Mouse (Mus musculus) CH12.LX (cell line): Measurements from ENCODE around the gene Ank2.

Source experiments
- CHD1 ChIP-seq: IDR thresholded peaks from 2 replicates; pipeline ENCODE4 v1.6.1; 2012; ENCODE audit warnings: low read depth, low read length, improper control_type of control experiment, inconsistent platforms
- CTCF ChIP-seq, 2 experiments: IDR thresholded peaks in 1 of 2; conservative IDR thresholded peaks in 1 of 2; 2 replicates each; pipeline ENCODE4 v1.5.1; 2011 to 2012; ENCODE audit warnings: low read depth in 2 of 2, low read length in 2 of 2, improper control_type of control experiment in 1 of 2, inconsistent platforms in 1 of 2, mild to moderate bottlenecking in 1 of 2, moderate library complexity in 1 of 2
- E2F4 ChIP-seq: IDR thresholded peaks from 2 replicates; pipeline ENCODE4 v1.6.1; 2011; ENCODE audit warnings: low read depth, low read length, improper control_type of control experiment; ENCODE audit not compliant: insufficient replicate concordance
- ELF1 ChIP-seq: IDR thresholded peaks from 2 replicates; pipeline ENCODE4 v1.6.1; 2014; ENCODE audit warnings: low read depth, mild to moderate bottlenecking, inconsistent platforms, low read length, improper control_type of control experiment
- ETS1 ChIP-seq: conservative IDR thresholded peaks from 2 replicates; pipeline ENCODE4 v1.6.1; 2012; ENCODE audit warnings: low read depth, mild to moderate bottlenecking, inconsistent platforms, low read length, improper control_type of control experiment, moderate library complexity
- JUND ChIP-seq: conservative IDR thresholded peaks from 2 replicates; pipeline ENCODE4 v1.6.1; 2011; ENCODE audit warnings: low read depth, low read length, improper control_type of control experiment
- NELFE ChIP-seq: IDR thresholded peaks from 2 replicates; pipeline ENCODE4 v1.6.1; 2011; ENCODE audit warnings: low read depth, low read length, improper control_type of control experiment
- POLR2A ChIP-seq: IDR thresholded peaks from 2 replicates; pipeline ENCODE4 v1.6.1; 2011; ENCODE audit warnings: low read depth, mild to moderate bottlenecking, improper control_type of control experiment, low read length
- SMC3 ChIP-seq: IDR thresholded peaks from 2 replicates; pipeline ENCODE4 v1.6.1; 2011; ENCODE audit warnings: low read depth, low read length, improper control_type of control experiment
- USF1 ChIP-seq: IDR thresholded peaks from 2 replicates; pipeline ENCODE4 v1.6.1; 2014; ENCODE audit warnings: low read depth, mild to moderate bottlenecking, inconsistent platforms, low read length, improper control_type of control experiment
- ZKSCAN1 ChIP-seq: IDR thresholded peaks from 2 replicates; pipeline ENCODE4 v1.6.1; 2012; ENCODE audit warnings: low read depth, inconsistent platforms, low read length, improper control_type of control experiment, borderline replicate concordance

GRCm38 (mm10) chr3:126971531-126971930 is 527.6 kb downstream of the Ank2 start:
- TF ChIP-seq ELF1: no peak
- TF ChIP-seq NELFE: no peak
- no peak for TF ChIP-seq CTCF (conservative IDR thresholded peaks at IDR 0.05 in 1 of 2, IDR thresholded peaks at IDR 0.05 in 1 of 2; ENCODE audit: low read depth in 2 of 2, low read length in 2 of 2)
- no peak for TF ChIP-seq ZKSCAN1
- no peak for TF ChIP-seq SMC3
- no peak for TF ChIP-seq CHD1
- TF ChIP-seq JUND: no peak
- TF ChIP-seq E2F4: no peak
- TF ChIP-seq POLR2A: no peak
- TF ChIP-seq USF1: no peak
- TF ChIP-seq ETS1: no peak
